24 mouse cellular contexts compared by ENCODE assay signal in the genomic region with DNA sequence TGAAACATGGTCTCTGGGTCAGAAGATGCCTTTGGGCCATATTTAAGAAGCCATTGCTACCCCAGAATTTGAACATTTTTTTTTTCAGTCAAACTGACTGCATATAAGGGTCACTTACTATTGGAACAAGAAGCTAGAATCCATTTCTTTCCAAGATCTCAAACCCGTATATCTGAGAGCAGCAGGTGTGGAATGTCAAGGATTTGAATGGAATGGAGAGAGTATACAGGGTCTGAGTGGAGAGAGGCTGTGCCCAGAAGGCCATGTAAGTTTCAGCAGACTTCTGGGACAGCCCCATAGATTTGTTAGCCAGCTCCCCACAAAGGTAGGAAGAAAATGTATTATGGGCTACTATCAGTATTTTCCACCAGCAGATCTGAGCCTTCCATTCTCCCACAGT. TPM values are rescaled to one million over a fixed set of nuclear protein-coding genes. Genes with fewer than 3 reads are reported as not detected.
"Had no signal": no experiment of that assay in that cellular context is flagged by ENCODE, and none has a peak within 500 bp of the region (broad histone marks: within the 10 kb centered on the region; RNA-seq: fewer than 3 reads in every experiment).

No protein-coding gene starts in this region.

- DNase-seq: kidney, adult 18-20 months; kidney, adult 9 months; kidney, postnatal 14 days; kidney, postnatal 4 days; layer of hippocampus, postnatal 36 days; liver, embryonic 13.5 days; lung, postnatal 4 days; midbrain, embryonic 14.5 days; thymus, adult 18-20 months; thymus, postnatal 36 days had no signal

- ATAC-seq: intestine, embryonic 15.5 days had no signal

- H3K4me2 ChIP-seq: intestine, embryonic 15.5 days; liver, embryonic 13.5 days; lung, embryonic 15.5 days; midbrain, embryonic 11.5 days had no signal

- H3K4me1 ChIP-seq: intestine, embryonic 15.5 days; liver, embryonic 13.5 days had no signal

- H3K9me3 ChIP-seq: intestine, embryonic 15.5 days; liver, embryonic 13.5 days; lung, embryonic 15.5 days had no signal

- H3K36me3 ChIP-seq: intestine, embryonic 15.5 days; liver, embryonic 13.5 days; lung, embryonic 15.5 days had no signal

- H3K27ac ChIP-seq: intestine, embryonic 15.5 days; left cerebral cortex, adult 2 months; liver, embryonic 13.5 days; lung, embryonic 15.5 days had no signal

- H3K4me3 ChIP-seq: intestine, embryonic 15.5 days; left cerebral cortex, adult 2 months; liver, embryonic 13.5 days; lung, embryonic 15.5 days had no signal

- H3K9ac ChIP-seq: intestine, embryonic 15.5 days; liver, embryonic 13.5 days; lung, embryonic 15.5 days had no signal

- H3K27me3 ChIP-seq: intestine, embryonic 15.5 days; liver, embryonic 13.5 days; lung, embryonic 15.5 days had no signal

RNA-seq across cellular contexts. Expression of a gene that starts 11.5 kb away (rescaled TPM):
- total RNA-seq: layer of hippocampus, adult 18-20 months; left cerebral cortex, postnatal 10 days; liver, adult 2 months; megakaryocyte progenitor cell, adult 5-6 weeks; megakaryocyte-erythroid progenitor cell, adult 5-6 weeks; midbrain, postnatal 0 days had no signal
- polyA plus RNA-seq: liver, adult 2 months; liver, embryonic 13.5 days; liver, embryonic 16.5 days; midbrain, embryonic 11.5 days; midbrain, embryonic 14.5 days; neural tube, embryonic 11.5 days; spleen, adult 2 months; testis, adult 2 months had no signal

RNA-seq across cellular contexts. Expression of a gene that starts 13.8 kb away (rescaled TPM):
- total RNA-seq: megakaryocyte progenitor cell, adult 5-6 weeks; megakaryocyte-erythroid progenitor cell, adult 5-6 weeks had no signal
- polyA plus RNA-seq: liver, adult 2 months had no signal
